Mouse (Mus musculus) CD8-positive naive resting alpha-beta T cell, adult 2 months (primary cell): ENCODE measurements around the gene 1700013F07Rik.
A peak's percentile ranks its signal among the peaks of the same experiment; 100 is the strongest.
"Not testable (repeated sequence)": the region's sequence is repeated elsewhere in the genome, so short reads cannot be mapped to it uniquely, and the experiment has no call there.

Source experiments
- DNase-seq, 2 experiments: peaks; one replicate each; pipeline ENCODE4 v3.0.0; 2022; ENCODE audit warnings: low read depth in 2 of 2, low spot score in 2 of 2

Gene 1700013F07Rik

DNA sequence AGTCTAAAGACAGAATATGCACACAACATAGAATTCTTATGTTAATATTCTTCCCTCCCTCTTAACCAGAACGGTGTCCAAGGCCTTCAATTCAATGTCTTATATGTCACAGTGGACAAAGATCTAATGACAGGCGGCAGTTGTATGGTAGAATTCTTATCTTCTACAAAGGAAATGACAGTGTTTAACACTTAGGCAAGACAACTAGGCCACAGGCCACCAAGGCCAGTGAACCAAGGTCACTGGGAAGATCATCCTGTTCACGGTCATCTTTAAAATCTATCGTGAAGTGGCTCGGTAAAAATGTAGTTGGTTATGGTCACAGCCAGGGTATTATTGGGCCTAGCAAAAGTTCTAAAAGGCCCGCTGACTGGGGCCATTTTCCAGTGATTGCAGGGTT, at the start of gene 1700013F07Rik:
Gene 1700013F07Rik (plus strand): TSS at position 200 of the 400 bp plus-strand sequence.
- DNase-seq: no peak

DNA sequence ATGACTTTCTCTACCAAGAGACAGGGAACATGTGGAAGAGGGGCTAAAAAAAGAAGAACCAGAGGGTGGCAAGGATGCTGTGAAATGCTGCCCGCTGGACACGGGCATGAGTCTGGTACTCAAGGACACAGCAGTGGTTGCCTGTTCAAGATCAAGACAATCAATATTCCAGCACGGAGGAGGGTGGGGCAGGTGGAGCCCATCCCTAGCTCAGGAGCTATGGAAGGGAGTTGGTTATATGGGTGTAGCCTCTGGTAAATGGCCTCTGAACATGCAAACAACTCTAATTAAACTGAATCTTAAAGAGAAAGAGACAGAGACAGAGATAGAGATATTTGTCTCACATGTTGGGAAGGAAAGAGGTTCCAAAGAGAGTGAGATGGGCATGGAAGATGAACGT, 49.2 kb upstream of the 1700013F07Rik start:
- DNase-seq: no peak

DNA sequence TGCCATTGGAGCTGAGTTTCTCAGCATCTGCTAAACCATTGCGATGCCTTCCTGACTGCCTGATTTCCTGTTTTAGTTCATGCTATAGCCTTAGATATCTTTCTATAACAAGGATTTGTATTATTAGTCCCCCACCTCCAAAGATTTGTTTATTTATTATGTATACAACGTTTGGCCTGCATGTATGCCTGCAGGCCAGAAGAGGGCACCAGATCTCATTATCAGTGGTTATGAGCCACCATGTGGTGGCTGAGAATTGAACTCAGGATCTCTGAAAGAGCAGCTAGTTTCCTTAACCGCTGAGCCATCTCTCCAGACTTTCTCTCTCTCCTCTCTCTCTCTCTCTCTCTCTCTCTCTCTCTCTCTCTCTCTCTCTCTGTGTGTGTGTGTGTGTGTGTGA, 44.0 kb upstream of the 1700013F07Rik start:
- DNase-seq: no peak

DNA sequence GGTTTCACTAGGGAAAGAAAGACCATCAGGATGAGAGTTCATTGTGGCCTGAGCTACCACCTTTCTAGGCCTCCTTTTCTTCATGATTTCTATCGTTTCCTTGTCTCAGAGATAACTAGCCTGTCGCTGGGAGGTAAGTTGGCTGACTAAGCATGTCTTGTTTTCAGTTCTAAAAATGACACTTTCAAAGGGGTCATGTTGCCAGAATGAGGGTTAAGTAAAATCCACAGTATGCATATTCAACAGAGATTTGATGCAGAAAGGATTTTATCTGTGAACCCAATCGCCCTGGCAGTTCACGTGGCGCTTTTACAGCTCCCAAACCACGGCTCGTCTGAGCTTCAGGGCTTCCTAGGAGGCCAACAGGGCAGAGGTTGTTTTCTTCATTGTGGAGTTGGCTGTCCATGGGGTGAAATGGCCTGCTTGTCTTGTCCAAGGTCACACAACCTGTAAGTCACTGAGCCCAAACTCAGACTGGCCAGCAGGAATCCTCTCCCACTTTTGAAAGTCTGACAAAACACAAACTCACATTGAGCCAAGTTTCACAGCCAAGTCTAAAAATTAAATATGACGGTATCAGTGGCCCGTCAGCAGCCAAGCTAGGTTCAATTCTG, 39.0 kb upstream of the 1700013F07Rik start:
- DNase-seq: no peak

DNA sequence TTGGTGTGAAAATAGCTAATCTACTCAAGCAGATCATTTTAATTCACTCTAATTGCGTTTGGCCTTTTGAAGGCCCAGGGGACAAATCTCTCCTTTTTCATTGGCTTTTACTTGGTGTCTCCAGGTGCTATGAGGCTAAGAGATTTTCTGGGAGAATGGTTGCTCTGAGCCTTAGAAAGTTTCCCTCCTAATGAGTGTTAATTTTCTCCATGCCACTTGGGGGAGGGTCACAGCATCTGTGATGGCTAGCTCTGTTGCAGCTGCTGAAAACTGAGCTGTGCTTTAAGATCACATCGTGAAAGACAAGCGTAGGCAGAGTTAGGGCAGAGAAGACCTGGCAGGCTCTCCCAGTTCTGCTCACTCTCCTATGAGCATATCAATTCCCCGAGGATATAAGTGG, 38.5 kb upstream of the 1700013F07Rik start:
- no peak for DNase-seq

DNA sequence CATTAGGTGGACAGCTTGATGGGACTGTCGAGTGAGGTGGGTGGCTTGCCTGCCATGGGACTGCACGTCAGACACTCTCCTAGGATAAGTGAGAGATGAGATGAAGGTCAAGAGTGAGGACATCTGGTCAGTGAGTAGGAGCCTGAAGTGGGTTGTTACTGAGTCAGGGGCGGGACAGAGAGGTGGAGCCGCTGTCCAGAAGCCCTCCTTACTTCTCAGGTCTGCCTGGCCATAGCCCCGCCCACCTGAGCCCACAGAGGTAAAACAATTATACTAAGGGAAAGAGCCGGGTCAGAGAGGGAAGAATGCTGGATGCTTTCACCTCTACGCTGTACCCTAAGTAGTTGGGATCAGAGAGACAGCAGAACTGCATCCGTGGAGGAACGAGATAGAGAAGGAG, 36.3 kb upstream of the 1700013F07Rik start:
- DNase-seq: no peak

DNA sequence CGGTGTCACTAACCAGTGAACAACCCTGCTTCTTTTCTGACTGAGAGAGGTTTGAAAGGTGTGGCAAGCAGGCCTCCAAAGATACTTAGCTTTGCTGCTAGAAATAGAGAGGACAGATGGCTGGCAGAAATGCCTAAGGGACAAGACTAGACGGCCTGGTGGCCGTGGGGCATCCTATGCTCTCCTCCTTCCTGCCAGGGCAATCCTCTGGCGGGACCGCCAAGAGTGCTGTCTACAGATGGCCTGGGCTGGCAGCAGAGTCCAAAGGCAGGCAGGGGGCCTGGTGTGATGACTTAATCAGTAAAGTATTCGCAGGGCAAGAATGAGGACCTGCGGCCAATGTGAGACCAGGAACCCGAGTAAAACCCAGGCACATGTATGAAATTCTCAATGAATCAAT, 34.1 kb upstream of the 1700013F07Rik start:
- DNase-seq: no peak

DNA sequence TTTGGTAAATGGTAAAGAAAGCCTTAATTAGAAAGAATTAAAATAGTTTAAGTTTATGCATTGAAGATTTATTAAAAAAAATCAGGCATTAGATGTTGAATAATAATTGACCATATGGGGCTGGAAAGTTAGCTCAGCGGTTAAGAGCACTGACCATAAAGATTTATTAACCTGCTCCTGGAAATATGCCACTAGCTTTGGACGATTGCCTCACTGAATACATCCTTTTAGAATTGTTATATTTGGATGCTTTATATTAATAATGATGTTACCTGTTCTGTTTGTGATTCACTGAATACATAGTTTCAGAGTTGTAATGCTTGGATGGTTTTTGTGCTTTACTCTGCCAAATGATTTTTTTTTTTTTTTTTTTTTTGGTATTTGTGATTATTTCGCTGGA, 32.5 kb upstream of the 1700013F07Rik start:
- not testable (repeated sequence) for DNase-seq

DNA sequence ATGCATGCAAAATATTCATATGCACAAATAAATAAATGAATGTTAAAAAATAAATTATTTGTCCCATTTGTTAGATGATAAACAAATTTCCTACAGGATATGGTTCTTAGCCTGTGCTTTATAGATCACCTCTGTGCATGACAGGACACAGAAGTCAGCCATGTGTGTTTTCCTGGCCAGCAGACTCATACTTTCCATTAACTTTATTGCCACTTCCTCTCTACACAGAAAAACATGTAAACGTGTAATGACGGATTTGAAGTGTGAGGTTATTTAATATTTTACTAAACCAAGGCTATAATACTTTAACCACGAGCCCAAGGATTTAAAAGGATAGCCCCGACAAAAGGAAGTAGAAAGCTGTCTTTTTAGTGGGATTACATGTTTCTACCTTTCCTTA, 30.0 kb upstream of the 1700013F07Rik start:
- no peak for DNase-seq

DNA sequence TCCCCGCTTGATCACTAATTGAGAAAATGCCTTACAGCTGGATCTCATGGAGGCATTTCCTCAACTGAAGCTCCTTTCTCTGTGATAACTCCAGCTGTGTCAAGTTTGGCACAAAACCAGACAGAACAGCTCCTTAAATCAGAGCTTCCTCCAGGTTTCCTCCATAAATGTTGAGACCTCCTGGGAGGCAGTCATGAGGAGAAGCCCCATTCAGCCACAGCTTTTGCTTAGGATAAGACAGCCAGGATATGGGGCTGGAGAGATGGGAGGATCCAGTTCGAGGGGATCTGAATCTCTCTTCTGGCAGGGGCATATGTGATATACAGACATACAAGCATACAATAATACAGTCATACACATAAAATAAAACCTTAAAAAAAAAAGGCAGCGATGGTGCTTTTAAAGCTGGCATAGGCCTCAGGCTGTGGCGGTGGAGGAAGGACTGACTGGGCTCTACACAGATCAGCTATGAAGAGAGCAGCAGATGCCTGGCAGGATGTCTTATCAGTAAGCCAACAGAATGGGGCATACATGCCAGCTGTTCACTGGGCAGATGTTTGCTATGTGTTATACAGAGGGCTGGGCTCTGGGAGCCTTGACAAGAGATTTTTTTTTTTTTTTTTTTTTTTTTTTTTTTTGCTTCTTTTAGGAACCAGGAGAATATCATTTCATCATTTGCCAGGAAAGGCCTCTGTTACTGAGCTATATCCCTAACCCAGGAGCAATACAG, 25.0 kb upstream of the 1700013F07Rik start:
- DNase-seq: no peak

DNA sequence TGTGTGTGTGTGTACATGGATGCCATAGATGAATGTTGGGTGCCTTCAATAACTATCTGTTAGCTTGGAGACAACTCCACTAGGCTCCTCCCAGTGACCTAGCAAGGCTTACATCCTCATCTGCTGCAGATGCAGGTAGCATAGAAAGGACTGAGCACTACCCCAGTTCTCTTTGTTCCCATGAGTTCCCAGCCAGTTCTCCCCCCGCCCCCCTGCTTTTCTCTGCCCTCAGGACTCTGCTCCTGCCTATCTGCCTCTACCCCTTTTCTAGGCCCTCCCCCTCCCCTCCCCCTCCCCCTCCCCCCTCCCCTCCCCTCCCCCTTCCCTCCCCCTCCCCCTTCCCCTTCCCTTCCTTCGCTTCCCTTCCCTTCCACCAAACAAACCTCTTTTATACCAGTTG, 23.8 kb upstream of the 1700013F07Rik start:
- DNase-seq: no peak

DNA sequence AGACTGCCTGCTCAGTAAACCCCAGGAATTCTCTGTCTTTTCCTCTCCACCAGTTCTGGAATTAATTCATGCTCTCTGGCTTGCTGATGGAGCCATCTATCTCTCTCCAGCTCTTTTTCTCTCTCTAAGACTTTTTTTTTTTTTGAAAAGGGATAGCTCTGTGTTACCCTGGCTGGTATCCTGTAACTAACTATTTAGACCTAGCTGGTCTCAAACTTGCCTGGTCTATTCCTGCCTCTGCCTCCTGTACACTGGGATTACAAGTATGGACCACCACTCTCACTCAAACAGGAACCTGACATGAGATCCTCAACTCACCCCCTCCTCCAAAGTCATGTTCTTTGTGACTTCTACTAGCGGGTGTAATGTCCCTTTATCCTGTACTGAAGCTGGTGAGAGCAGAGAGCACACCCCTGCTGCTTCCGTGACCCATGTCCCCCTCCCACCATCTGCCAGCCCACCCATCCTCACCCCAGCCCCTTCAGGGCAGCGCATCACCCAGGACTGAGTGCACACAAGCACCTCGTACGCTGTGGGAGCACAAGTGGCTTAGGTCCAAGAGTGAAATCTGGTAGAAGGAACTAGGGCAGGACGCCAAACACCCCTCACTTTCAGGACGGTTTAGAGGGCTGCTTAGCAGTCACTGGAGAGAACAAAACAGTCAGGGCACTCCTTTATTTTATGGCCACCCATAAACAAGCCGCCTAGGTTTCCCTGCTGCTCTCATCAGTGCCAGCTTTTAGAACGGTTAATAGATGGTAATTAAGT, 23.1 kb upstream of the 1700013F07Rik start:
- no peak for DNase-seq

DNA sequence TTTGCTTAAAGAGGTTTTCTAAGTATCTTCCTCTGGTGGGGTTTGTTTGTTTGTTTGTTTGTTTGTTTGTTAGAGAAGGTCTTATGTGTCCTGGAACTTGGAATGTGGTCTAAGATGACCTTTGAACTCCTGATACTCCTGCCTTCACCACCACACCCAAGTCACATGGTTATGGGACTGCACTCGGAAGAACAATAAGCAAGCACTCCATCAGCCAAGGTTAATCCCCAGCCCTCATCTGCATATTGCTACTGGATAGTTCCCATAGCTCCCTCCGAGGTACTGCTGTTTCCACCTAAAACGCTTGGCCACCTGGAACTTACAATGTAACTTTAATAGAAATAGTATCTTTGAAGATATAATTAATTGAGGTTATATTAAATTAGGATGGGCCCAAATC, 20.5 kb upstream of the 1700013F07Rik start:
- DNase-seq: no peak

DNA sequence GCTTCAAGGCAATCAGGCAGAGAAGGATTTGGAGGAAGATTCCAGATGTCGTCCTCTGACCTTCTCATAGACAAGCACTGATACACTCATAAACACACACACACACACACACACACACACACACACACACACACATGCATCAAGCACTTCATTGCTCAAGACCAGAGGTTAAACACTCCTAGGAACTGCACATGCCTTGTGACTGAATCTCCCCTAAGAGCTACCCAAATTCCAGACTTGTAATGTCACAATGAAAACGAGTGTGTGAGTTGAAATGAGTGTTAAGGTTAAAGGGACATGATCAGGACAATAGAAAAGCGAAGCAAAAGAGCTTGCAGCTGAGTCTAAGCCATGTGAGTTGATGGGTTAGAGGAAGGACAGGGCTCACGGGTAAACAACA, 15.7 kb upstream of the 1700013F07Rik start:
- DNase-seq: no peak

DNA sequence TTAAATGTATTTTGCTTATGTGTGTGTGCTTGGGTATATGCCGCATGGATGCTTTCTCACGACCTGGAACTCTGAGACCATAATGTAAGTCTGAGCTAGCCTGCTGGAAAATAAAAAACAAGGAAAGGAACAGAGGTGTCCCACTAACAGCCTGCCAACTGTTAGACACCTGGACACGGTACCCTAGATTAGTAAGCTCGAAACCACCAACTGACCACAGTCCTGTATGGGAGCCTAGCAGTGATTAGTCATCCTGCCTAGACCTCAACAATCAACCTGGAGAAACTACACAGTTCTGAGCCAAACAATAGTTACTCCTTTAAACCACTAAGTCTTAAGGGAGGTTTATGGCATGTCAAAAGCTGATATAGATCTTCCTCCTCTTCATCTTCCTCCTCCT, 10.5 kb upstream of the 1700013F07Rik start:
- no peak for DNase-seq

DNA sequence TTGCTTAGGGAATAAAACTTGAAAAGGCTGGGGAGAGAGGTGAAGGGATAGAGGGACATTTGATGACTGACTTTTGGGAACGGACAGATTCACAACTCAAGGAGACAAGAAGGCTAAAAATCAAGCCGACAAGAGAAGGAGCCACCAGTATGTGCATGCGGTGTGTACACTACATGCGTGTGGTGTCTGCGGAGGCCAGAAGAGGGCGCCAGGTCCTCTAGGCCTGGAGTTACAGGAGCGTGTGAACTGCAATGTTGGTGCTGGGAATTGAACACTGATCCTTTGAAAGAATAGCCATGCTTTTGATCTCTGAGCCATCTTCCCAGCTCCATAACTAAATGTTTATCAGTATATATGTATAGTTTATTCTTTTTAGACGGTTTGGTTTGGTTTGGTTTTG, 5.5 kb upstream of the 1700013F07Rik start:
- DNase-seq: no peak

DNA sequence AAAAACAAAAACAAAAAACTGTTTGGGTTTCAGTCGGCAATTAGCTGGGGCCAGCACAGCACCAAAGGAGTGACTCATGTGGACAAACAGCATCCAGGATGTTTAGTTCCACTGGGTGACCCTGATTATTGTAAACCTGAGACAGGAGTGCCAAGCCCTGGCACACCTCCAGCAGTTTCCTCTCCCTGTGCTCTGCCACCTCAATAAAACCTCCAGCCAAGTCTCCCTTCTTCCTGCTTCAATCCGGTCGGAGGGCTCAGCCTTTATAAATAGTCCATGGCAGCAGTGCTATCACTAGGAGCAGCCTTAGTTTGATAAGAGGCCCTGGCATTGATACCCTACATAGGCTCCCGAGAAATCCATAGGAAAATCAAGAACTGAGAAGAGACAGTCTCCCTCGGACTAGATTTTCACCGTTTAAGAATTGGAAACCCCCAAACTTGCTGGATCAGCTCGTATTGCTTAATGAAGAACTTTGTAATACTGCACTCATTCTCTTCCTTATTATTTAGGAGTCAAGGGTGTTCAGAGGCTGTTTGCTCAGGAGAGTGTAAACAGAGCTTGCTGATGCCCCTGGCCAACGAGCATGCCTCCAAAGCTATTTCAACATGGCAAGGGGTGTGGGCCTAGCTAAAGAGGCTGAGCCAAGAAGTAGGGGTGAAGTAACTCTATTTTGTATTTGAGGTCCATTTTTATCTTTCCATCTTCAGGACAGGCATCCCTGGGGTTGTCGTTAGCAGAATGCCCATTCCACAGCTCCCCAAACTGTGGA, 650 bp upstream of the 1700013F07Rik start:
- no peak for DNase-seq

DNA sequence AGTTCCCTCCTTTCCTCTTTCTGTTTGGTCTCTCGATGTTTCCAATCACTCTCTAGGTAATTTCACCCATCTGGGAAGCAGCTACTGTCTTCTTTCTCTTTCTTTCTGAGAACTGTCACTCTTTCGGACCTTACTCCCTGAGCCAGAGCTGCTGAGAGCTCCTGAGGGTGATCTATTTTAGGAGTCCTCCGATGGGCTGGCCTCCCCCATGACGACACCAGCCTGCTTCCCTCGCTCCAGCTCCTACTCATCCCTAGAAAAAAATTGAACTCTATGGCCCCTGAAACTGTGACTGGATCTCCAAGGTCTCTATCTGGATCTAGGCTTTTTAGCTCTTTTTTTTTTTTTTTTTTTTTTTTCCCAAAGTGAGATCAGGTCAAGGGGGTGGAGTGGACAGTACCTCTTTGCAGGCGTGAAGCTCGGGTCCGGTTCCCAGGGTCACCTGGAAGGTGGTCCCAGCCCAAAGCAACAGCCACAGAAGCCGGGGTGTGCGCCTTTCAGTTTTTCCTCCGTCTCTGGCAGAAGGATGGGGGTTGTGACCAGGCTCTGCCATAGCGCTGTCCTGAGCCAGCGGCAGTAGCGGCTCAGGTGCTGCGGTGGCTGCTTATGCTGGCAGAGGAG, 2.1 kb downstream of the 1700013F07Rik start:
- DNase-seq: no peak

DNA sequence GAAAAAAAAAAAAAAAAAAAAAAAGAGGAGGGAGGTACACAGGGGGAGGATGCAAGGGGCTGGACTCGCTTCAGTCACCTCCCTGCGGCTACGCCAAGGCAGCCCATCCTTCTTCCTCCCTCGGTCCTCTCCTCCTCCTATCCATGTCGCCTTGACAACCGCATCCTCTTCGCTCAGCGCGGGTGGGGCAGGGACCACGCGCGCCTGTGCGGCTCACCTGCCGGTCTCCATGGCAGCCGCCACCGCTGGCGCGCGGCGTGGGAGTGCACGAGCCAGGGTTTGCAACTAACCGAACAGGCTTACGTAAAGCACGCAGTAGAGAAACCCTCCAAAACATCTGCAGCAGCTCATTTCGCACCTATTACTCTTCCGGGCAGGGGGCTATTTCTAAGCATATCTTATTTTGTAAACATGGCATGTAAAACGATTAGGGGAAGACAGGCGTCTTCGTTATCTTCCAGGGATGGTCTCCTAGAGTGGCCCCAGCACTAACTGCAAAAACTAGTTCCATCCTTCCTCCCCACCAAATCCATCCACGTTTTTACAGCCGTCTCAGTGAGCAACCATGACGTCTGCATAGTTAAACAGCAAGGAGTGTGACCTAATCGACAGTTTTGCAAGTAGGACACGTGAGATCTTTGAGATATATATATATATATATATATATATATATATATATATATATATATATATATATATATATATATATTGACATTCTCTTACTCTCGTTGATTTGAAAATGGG, 2.7 kb downstream of the 1700013F07Rik start, which contains the start of gene 5330417C22Rik:
Gene 5330417C22Rik (minus strand): TSS at position 20 of the 744 bp plus-strand sequence.
- DNase-seq: peak; percentile 69 to 78

DNA sequence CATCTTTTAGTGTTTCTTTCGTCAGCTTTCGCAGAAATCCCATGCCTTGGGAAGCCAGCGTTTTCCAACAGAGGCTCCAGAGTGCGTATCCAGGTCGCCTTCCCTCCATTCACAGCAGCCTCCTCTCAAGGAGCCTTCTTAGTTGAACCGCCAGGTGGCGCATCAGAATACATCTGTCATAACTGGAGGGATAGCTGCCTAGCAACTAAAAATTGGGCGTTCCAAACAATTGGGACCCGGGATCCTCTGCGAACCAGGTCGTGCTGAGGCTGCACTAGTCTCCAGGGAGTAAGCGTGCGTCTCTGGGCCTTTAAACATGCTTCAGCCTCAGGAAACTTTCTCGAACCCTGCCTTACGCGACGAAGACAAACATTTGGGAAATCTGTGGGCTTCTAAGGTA, 3.4 kb downstream of the 1700013F07Rik start:
- peak; percentile 62 to 75 for DNase-seq
